Mouse (Mus musculus) midbrain, embryonic 10.5 days (tissue): ENCODE data around the gene Dnlz. TPM values are rescaled to one million over a fixed set of nuclear protein-coding genes. Genes with fewer than 3 reads are reported as not detected.

ENCODE experiments used
- DNase-seq: peaks from one replicate; pipeline ENCODE4 v3.0.0-alpha.2; 2017; ENCODE audit warnings: low spot score
- H3K27ac ChIP-seq: fragments of 300-500 bp; sonication (generic); replicated peaks from 2 replicates; pipeline ENCODE4 v1.5.1; 2016; ENCODE audit warnings: mild to moderate bottlenecking
- H3K27me3 ChIP-seq: fragments of 300-500 bp; sonication (generic); 2 replicates; pipeline ENCODE4 v1.6.1; 2016; ENCODE audit warnings: low read depth, mild to moderate bottlenecking; ENCODE audit not compliant: poor library complexity, severe bottlenecking
- H3K36me3 ChIP-seq: fragments of 300-500 bp; sonication (generic); 2 replicates; pipeline ENCODE4 v1.6.1; 2016; ENCODE audit warnings: mild to moderate bottlenecking, moderate library complexity
- H3K4me1 ChIP-seq: fragments of 300-500 bp; sonication (generic); 2 replicates; pipeline ENCODE4 v1.6.1; 2016
- H3K4me3 ChIP-seq: fragments of 300-500 bp; sonication (generic); 2 replicates; pipeline ENCODE4 v1.5.1; 2016; ENCODE audit warnings: mild to moderate bottlenecking, moderate library complexity
- H3K9me3 ChIP-seq: fragments of 300-500 bp; sonication (generic); replicated peaks from 2 replicates; pipeline ENCODE4 v1.6.1; 2016; ENCODE audit warnings: mild to moderate bottlenecking
- WGBS: fragments of 180-500 bp; shearing (Covaris S2); methylation state at CpG from one replicate; pipeline ENCODE4 v1.1.7; 2016; 5-methylcytosine and 5-hydroxymethylcytosine counted together
- polyA plus RNA-seq: library from polyadenylated mRNA; unstranded; fragments of >200 nt; fragmentation: Nextera tagmentation; extraction: Ambion mirVana; gene quantifications from 2 replicates; pipeline ENCODE4 v1.2.1, GENCODE M21; 2016

Gene Dnlz
- polyA plus RNA-seq, 1 experiment from 2014 or later, result 35.1 TPM

- Histone ChIP-seq H3K4me3 (peak overlapping the region; percentile 93), H3K36me3 (peaks cover 27% of the 10 kb centered on the region), H3K27me3 (no peaks in the 10 kb centered on the region), H3K4me1 (peaks cover 43% of the 10 kb centered on the region), H3K9me3 (no peaks in the 10 kb centered on the region), H3K27ac (peak overlapping the region; percentile 96)
- no peak for DNase-seq
- WGBS, result 86% methylated on average over 11 of the region's 11 CpGs
These were observed 1.4 kb upstream of the Dnlz start for GRCm38 (mm10) chr2:26353066-26353980.

DNA sequence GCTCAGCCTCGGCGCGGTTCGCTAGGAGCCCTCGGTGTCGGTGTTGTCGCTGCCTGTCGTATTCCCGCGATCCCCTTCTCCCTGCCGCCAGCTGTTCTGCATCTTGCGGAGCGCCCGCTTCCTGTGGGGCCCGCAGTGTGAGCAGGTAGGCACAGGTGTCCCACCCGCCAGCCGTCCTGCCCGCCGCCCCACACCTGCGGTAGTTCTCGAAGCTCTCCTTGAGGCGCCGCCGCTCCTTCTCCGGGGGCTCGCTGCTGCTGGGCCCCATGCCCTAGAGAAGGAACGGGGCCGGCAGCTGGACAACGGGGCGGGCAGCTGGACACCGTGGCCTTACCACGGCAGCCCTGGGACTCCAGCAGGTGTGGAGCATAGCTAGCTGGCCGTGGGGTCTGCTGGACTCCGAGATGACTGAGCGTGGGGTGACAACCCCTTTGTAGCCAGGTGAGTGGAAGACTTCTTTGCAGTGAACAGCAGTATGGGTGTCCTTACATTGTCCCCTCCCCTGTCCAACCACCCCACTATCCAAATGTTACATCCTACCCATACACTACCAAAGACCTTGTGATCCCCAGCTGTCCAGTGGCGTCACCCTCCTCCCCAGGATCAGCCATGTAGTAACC lies 491 bp upstream of the Dnlz start:
- DNase-seq, result no peak
- peaks cover 41% of the 10 kb centered on the region for H3K4me1 ChIP-seq
- H3K36me3 ChIP-seq, result peaks cover 36% of the 10 kb centered on the region
- peak overlapping the region; percentile 96 for H3K27ac ChIP-seq
- peak overlapping the region; percentile 93 for H3K4me3 ChIP-seq
- WGBS, result 4% methylated on average over 36 of the region's 36 CpGs
- no peaks in the 10 kb centered on the region for H3K9me3 ChIP-seq
- no peaks in the 10 kb centered on the region for H3K27me3 ChIP-seq

DNA sequence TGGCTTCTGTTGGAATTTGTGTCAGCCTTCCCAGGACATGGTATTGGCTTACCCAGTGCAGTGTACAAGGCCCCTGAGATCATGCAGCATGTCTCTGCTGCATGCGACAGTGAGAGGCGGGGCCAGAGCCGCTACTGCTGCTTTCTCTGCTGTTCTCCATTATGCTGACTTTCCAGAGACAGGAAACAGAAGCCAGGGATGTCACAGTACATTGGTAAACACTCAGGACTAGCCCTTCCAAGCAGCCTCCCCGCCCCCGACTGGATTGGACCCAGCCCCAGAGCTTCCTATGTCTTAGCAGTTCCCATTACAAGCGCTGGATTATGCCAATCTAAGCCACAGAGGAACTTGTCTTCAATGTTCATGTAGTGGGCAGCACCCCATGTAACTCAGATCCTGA lies 3.7 kb downstream of the Dnlz start:
- Histone ChIP-seq H3K27ac (no peak overlapping the region), H3K4me1 (peaks cover 35% of the 10 kb centered on the region), H3K27me3 (no peaks in the 10 kb centered on the region), H3K36me3 (peaks cover 74% of the 10 kb centered on the region), H3K4me3 (no peak overlapping the region), H3K9me3 (no peaks in the 10 kb centered on the region)
- no peak for DNase-seq
- WGBS, result 81% methylated on average over 6 of the region's 6 CpGs

DNA sequence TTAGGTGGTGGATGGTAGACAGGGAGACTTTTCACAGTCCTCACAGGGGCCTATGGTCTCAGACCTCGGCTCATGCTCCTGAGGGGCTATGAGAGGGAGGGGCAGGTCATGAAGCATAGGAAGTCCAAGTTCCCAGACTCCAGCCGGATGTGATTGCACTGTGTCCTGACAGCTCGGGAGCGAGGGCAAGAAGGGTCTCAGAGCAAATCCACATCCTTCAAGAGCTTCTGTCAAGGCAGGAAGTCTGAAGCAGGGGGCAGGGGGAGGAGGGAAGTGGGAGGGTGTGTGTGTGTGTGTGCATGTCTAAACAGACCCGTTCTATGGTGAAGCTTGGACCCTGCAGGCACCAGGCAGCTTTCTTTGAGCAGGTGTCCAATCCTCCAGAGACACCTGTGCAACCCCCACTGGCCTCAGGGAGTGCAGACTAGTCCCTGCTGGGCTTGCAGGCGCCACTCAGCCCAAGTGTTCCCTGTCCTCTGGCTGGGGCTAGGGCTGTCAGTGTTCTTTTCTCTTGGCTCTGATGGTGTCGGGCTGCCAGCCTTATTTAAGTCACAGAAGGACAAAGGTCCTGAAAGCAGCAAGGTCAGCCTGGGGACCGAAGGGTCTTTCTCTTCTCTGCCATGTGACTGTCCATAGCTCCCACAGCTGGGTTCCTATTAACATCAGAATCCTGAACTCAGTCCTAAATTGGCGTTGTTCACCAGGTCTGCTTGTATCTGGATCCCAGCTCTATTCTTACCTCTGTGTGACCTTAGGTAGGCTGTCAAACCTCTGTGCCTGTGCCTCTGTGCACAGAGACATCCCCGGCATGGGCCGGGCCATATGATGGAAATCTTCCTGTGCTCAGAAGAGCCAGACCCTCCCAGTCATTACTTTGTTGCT lies 9.1 kb downstream of the Dnlz start:
- H3K4me3 ChIP-seq, result no peak overlapping the region

DNA sequence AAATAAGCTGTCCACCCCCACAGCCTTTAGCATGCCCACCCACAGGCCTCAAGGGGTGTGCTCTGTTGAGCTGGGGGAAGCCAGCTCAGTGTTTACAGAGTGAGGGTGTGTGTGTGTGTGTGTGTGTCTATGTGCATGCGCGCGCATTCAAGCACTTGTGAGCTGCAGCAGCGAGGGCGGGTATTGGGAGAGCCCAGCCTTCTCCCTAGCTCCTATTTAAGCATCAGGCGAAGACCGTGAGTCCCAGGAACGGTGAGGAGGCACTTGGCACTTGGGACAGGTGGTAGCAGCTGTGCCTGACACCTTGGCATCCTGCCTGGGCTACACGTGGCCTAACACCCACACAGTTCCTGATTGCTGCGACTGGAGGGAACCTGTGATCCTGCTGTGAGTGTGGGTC lies 9.9 kb downstream of the Dnlz start:
- 91% methylated on average over 10 of the region's 10 CpGs for WGBS
- Histone ChIP-seq H3K4me1 (no peaks in the 10 kb centered on the region; the same call in 1 of the 2 replicates), H3K27me3 (no peaks in the 10 kb centered on the region), H3K9me3 (no peaks in the 10 kb centered on the region), H3K27ac (no peak overlapping the region), H3K36me3 (peaks cover 88% of the 10 kb centered on the region), H3K4me3 (no peak overlapping the region)
- no peak for DNase-seq

More for the DNA sequence above, 9.1 kb downstream of the Dnlz start:
- H3K27ac ChIP-seq, result no peak overlapping the region
- no peak for DNase-seq
- no peaks in the 10 kb centered on the region; the same call in 1 of the 2 replicates for H3K4me1 ChIP-seq
- peaks cover 96% of the 10 kb centered on the region for H3K36me3 ChIP-seq
- H3K9me3 ChIP-seq, result no peaks in the 10 kb centered on the region
- WGBS, result 83% methylated on average over 11 of the region's 11 CpGs
- no peaks in the 10 kb centered on the region for H3K27me3 ChIP-seq

DNA sequence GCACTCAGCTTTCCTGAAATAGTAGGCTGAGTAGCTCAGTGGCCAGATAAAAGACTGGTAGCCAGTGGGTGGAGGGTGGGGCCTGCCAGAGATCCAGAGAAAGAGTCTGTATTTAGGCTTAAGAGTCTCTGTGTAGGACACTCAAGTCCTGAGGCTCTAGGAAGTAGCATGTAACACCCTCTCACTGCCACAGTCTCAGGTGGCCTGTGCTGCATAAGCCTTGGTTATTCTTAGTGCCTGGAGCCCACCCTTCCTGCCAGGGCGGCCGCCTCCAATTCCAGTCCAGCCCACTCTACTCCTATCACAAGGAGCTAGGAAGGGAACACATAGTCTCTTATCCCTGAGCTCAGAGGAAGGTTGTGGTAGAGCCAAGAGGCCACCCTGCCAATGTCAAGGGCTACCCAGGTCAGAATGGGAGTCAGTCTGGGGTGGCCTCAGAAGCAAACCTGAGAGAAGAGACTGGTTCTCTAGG lies 10.4 kb downstream of the Dnlz start:
- peaks cover 83% of the 10 kb centered on the region for H3K36me3 ChIP-seq
- H3K27ac ChIP-seq, result no peak overlapping the region
- 88% methylated on average over 2 of the region's 2 CpGs for WGBS
- H3K9me3 ChIP-seq, result no peaks in the 10 kb centered on the region
- no peaks in the 10 kb centered on the region for H3K27me3 ChIP-seq
- DNase-seq, result no peak
- no peak overlapping the region for H3K4me3 ChIP-seq
- H3K4me1 ChIP-seq, result no peaks in the 10 kb centered on the region; the same call in 1 of the 2 replicates

DNA sequence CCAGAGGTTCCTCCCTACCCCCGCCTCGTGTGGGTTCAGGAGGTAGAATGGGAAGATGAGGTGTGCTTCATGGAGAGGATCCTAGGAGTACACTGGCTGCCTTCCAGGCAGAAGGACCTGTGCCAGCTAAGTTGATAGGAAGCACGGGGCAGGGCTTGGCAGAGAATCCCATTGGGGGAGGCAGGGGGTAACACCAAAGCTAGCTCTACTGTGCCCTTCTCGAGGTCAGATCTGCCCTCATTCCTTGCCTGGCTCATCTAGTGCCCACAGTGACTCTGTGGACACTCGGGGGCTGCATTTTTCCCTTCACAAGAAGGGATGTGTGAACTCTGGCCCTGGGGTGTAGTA lies 12.7 kb downstream of the Dnlz start:
- Histone ChIP-seq H3K36me3 (peaks cover 60% of the 10 kb centered on the region), H3K27me3 (no peaks in the 10 kb centered on the region), H3K4me1 (no peaks in the 10 kb centered on the region; the same call in 1 of the 2 replicates), H3K9me3 (no peaks in the 10 kb centered on the region), H3K4me3 (no peak overlapping the region), H3K27ac (0 out of 2 replicates have a peak overlapping the region, but pooled peaks have one; percentile 33)
- no peak for DNase-seq
- 90% methylated on average over 5 of the region's 5 CpGs for WGBS

DNA sequence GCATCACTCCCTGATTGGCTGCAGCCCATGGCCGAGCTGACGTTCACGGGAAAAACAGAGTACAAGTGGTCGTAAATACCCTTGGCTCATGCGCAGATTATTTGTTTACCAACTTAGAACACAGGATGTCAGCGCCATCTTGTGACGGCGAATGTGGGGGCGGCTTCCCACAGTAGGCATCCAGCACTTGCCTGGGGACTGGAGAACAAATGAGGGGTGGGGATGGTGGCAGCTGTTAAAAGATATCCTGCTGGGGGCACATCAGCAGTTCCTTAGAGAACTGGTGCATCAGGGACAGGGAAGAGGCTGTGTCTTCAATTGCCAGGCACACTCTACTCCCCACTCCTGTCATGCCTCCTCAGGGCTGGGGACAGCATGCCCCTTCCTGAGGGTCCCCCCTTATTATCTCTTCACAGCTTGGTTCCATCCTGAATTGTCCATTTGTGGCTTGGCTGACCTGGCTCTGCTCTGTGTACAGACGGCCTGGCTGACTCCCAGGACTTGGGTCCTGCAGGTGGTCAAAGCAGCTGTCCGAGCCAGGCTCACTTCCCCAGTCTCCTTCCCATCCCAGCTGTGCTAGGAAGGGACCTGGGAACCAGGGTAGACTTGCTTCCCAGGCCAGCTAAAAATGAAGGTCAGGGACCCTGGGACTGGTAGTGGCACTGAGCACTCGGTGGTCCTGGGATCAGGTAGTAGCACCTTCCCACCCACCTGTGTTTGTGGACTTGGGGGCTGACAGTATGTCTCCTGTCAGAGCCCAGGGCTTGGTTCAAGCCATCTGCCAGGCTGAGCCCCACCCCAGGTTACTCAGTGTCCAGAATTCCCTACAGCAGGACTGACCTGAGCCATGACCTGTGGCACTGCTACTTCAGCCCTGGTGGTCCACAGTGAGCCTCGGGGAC lies 13.4 kb downstream of the Dnlz start:
- no peaks in the 10 kb centered on the region for H3K9me3 ChIP-seq
- H3K36me3 ChIP-seq, result peaks cover 53% of the 10 kb centered on the region
- no peaks in the 10 kb centered on the region for H3K27me3 ChIP-seq
- H3K4me3 ChIP-seq, result no peak overlapping the region
- DNase-seq, result no peak
- 0 out of 2 replicates have a peak overlapping the region, but pooled peaks have one; percentile 33 for H3K27ac ChIP-seq
- no peaks in the 10 kb centered on the region; the same call in 1 of the 2 replicates for H3K4me1 ChIP-seq
- 87% methylated on average over 9 of the region's 13 CpGs for WGBS

DNA sequence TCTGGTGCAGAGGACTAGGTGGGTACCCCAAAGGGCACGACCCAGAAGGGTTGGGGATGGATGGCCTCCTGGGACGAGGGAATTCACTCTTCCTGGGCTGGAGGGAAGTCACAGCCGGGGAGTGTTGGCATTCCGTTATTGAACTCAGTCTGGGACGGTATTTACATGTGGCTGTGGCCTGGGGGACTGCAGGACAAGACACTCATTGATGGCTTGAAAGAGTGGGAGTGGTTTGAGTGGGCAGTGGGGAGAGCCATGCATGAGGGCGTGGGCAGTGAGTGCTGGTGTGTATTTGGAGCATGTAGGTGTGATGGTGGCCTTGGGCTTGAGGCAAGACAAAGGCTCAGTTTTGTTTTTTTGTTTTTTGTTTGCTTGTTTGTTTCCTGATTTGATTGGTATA lies 21.2 kb downstream of the Dnlz start:
- Histone ChIP-seq H3K27ac (0 out of 2 replicates have a peak overlapping the region, but pooled peaks have one; percentile 28), H3K4me3 (no peak overlapping the region), H3K36me3 (peaks cover 68% of the 10 kb centered on the region), H3K9me3 (no peaks in the 10 kb centered on the region), H3K4me1 (0 out of 2 replicates have a peak, but pooled peaks cover 4% of the 10 kb centered on the region), H3K27me3 (no peaks in the 10 kb centered on the region)
- WGBS, result 80% methylated on average over 6 of the region's 6 CpGs
- no peak for DNase-seq

DNA sequence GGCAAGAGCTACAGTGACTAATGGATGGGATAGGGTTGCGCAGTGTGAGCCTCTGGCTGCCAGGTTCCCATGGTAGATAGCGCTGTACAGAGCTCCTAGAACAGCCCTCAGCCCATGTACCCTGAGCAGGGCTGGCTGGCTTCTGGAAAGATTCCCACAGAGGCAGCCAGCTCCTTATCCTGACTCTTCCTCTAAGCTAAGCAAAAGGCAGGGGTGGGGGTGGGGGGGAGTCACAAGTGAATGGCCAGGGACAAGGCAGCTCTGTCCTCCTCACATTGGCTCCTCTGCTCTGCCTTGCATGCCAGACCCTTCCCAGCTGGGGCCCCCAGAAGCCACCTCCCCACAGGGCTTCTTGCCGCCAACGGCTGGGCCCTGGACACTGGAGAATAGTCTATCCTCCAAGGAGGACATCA lies 21.8 kb downstream of the Dnlz start:
- H3K27me3 ChIP-seq, result no peaks in the 10 kb centered on the region
- no peak for DNase-seq
- H3K27ac ChIP-seq, result peak overlapping the region; percentile 28; the same call in 1 of the 2 replicates
- H3K9me3 ChIP-seq, result no peaks in the 10 kb centered on the region
- H3K4me3 ChIP-seq, result no peak overlapping the region
- 88% methylated on average over 4 of the region's 4 CpGs for WGBS
- peaks cover 74% of the 10 kb centered on the region for H3K36me3 ChIP-seq
- 0 out of 2 replicates have a peak, but pooled peaks cover 4% of the 10 kb centered on the region for H3K4me1 ChIP-seq

- Histone ChIP-seq H3K36me3 (peaks cover 81% of the 10 kb centered on the region), H3K27me3 (no peaks in the 10 kb centered on the region), H3K9me3 (no peaks in the 10 kb centered on the region), H3K4me1 (0 out of 2 replicates have a peak, but pooled peaks cover 4% of the 10 kb centered on the region), H3K27ac (no peak overlapping the region), H3K4me3 (no peak overlapping the region)
- no peak for DNase-seq
- WGBS, result 70% methylated on average over 8 of the region's 8 CpGs
These were observed 22.5 kb downstream of the Dnlz start for GRCm38 (mm10) chr2:26329402-26329801.
